Mouse (Mus musculus) neural tube, embryonic 11.5 days (tissue): ENCODE data around the gene Zfp146. TPM values are rescaled to one million over a fixed set of nuclear protein-coding genes. Genes with fewer than 3 reads are reported as not detected.
"Not testable (repeated sequence)": the region's sequence is repeated elsewhere in the genome, so short reads cannot be mapped to it uniquely, and the experiment has no call there.

Source experiments
- ATAC-seq: fragments of 200-750 bp; cut with Nextera tagmentation; 2 replicates; pipeline ENCODE4 v1.8.0; 2017; ENCODE audit warnings: moderate number of reproducible peaks, mild to moderate bottlenecking, moderate TSS enrichment, moderate library complexity; ENCODE audit not compliant: insufficient read depth, low FRiP score, low TSS enrichment
- DNase-seq: peaks from one replicate; pipeline ENCODE4 v3.0.0-alpha.2; 2015; ENCODE audit warnings: low spot score
- H3K27ac ChIP-seq: fragments of 300-500 bp; sonication (generic); 2 replicates; pipeline ENCODE4 v1.5.1; 2014; ENCODE audit warnings: low read depth, mild to moderate bottlenecking, low read length
- H3K27me3 ChIP-seq: fragments of 300-500 bp; sonication (generic); 2 replicates; pipeline ENCODE4 v1.6.1; 2014; ENCODE audit warnings: mild to moderate bottlenecking, low read length, mixed read lengths; ENCODE audit not compliant: control insufficient read depth, insufficient read depth
- H3K36me3 ChIP-seq: fragments of 300-500 bp; sonication (generic); 2 replicates; pipeline ENCODE4 v1.6.1; 2014; ENCODE audit warnings: mild to moderate bottlenecking, low read length, moderate library complexity, mixed read lengths; ENCODE audit not compliant: control insufficient read depth, insufficient read depth
- H3K4me1 ChIP-seq: fragments of 300-500 bp; sonication (generic); 2 replicates; pipeline ENCODE4 v1.6.1; 2014; ENCODE audit warnings: low read length, mixed read lengths; ENCODE audit not compliant: control insufficient read depth, insufficient read depth
- H3K4me2 ChIP-seq: fragments of 300-500 bp; sonication (generic); 2 replicates; pipeline ENCODE4 v1.6.1; 2014; ENCODE audit warnings: low read depth, mild to moderate bottlenecking, moderate library complexity
- H3K4me3 ChIP-seq: fragments of 300-500 bp; sonication (generic); 2 replicates; pipeline ENCODE4 v1.5.1; 2014; ENCODE audit warnings: low read depth, low read length
- H3K9ac ChIP-seq: fragments of 300-500 bp; sonication (generic); 2 replicates; pipeline ENCODE4 v1.6.1; 2014; ENCODE audit warnings: mild to moderate bottlenecking, low read length
- H3K9me3 ChIP-seq: fragments of 300-500 bp; sonication (generic); 2 replicates; pipeline ENCODE4 v1.6.1; 2016; ENCODE audit warnings: low read length; ENCODE audit not compliant: control insufficient read depth
- WGBS: fragments of 180-500 bp; shearing (Covaris S2); extraction: QIAGEN DNeasy Blood & Tissue Kit; methylation state at CpG from one replicate; pipeline ENCODE4 v1.1.7; 2014; 5-methylcytosine and 5-hydroxymethylcytosine counted together
- polyA plus RNA-seq: library from polyadenylated mRNA; unstranded; fragments of >200 nt; fragmentation: Nextera tagmentation; extraction: Ambion mirVana; gene quantifications from 2 replicates; pipeline ENCODE4 v1.2.1, GENCODE M21; 2014

Zfp146 gene
- 14.3 and 15.1 TPM in 2 replicates for polyA plus RNA-seq

DNA sequence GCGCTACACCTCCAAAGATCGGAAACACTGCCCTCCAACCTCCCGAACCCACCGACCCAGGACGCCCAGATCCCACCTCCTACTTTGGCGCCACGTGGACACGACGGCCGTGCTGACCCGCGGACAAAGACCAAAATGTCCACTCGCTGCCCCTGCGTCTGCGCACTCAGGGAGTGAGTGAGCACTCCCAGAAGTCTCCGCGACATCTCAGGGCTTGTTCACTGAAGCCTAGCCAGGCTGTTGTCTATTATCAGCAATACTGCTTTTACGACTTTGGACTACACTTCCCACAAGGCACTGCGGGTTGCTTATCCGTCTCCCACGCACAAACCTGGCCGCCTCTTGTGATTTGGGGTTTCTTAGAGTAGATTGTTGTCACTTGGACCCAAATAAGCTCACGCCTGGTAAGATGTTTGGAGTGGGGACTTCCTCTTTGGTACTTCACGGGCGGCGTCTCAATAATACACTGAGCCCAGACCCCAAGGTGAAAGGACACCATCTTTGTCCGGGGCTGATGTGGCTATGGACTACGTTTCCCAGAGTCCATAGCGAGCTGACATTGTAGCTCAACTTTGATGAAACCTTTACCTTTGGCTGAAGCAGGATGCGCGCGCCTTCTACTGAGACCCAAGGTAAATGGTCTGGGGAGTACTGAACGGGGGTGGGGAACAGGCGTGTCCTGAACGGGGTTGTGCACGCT lies at the start of gene Zfp146:
Zfp146 (minus strand) TSS at position 168 of the 700 bp plus-strand sequence.
- Histone ChIP-seq H3K27ac (peak within 1 kb of the TSS; percentile 91), H3K36me3 (peaks cover 16% of the 10 kb centered on the region), H3K9me3 (0 out of 2 replicates have a peak, but pooled peaks cover 9% of the 10 kb centered on the region), H3K9ac (peak within 1 kb of the TSS; percentile 93), H3K27me3 (no peaks in the 10 kb centered on the region), H3K4me1 (peaks cover 3% of the 10 kb centered on the region; the same call in 1 of the 2 replicates), H3K4me2 (peak within 1 kb of the TSS; percentile 54), H3K4me3 (peak within 1 kb of the TSS; percentile 57)
- under 1% methylated on average over 36 of the region's 36 CpGs for WGBS
- ATAC-seq = peak; percentile 95
- peak; percentile 92 for DNase-seq

DNA sequence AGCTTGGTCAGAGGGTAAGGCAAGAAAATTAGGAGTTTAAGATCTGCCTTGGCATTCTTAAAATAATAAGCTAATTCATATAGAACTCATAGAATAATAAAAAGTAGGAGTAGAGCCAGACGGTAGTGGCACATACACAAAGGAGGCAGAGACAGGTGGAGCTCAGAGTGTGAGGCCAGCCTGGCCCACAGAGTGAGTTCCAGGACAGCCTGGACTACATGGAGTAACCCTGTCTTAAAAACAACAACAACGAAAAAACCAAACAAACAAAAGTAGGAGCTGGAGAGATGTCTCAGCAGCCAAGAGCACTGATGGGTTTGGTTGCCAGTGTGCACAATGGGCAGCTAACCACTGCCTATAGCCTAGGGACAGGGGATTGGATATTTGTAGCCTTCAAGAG lies 47.7 kb upstream of the Zfp146 start:
- Histone ChIP-seq H3K27ac (no peak overlapping the region), H3K27me3 (no peaks in the 10 kb centered on the region), H3K9ac (no peak overlapping the region), H3K4me2 (no peak overlapping the region), H3K4me1 (0 out of 2 replicates have a peak, but pooled peaks cover 2% of the 10 kb centered on the region), H3K9me3 (no peaks in the 10 kb centered on the region), H3K4me3 (no peak overlapping the region), H3K36me3 (no peaks in the 10 kb centered on the region)
- WGBS = 81% methylated on average over 2 of the region's 2 CpGs
- DNase-seq = no peak
- peak; percentile 27; the same call in 1 of the 2 replicates for ATAC-seq

DNA sequence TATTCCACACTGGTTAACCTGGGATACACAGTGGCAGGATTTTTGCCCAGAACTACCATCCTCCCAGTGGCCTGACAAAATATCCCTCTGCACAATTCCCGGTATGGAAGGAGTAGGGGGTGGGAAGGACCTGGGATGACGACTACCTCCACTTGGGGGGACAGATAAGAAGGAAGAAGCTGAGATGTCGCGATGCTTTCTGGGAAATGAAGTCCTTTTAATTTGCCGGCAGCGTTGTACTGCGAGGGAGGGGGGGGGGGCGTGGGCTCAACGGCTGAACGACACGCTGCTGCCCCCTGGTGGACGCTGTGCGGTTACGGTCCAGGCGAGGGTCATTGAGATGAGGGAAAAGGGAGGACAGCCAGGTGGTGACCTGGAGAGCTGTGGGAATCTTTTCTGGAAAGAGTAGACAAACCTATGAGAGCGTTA lies 47.2 kb upstream of the Zfp146 start:
- Histone ChIP-seq H3K9me3 (no peaks in the 10 kb centered on the region), H3K27me3 (no peaks in the 10 kb centered on the region), H3K9ac (no peak overlapping the region), H3K36me3 (no peaks in the 10 kb centered on the region), H3K4me2 (0 out of 2 replicates have a peak overlapping the region, but pooled peaks have one; percentile 29), H3K4me3 (no peak overlapping the region), H3K4me1 (0 out of 2 replicates have a peak, but pooled peaks cover 2% of the 10 kb centered on the region), H3K27ac (no peak overlapping the region)
- ATAC-seq (peak; percentile 85), DNase-seq (peak; percentile 88)
- under 1% methylated on average over 15 of the region's 16 CpGs for WGBS

DNA sequence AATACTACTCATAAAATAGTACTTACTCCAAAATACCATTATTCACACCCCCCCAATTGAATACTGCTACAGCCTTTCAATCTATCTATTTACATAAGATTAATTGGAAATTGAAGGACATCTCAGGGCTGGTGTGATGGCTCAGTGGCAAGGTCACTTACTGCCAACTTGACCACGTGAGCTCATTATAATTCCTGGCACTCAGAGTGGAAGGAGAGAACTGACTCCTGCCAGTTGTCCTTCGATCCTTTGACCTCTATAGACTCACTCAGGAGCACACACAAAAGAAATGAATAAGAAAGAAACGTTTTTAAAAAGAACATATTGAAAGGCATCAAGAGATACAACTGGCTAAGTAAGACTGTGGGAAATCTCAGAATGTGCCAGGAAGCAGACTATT lies 46.3 kb upstream of the Zfp146 start:
- Histone ChIP-seq H3K4me1 (0 out of 2 replicates have a peak, but pooled peaks cover 2% of the 10 kb centered on the region), H3K36me3 (no peaks in the 10 kb centered on the region), H3K27me3 (no peaks in the 10 kb centered on the region), H3K27ac (no peak overlapping the region), H3K4me2 (no peak overlapping the region), H3K9ac (no peak overlapping the region), H3K4me3 (no peak overlapping the region), H3K9me3 (no peaks in the 10 kb centered on the region)
- no peak for ATAC-seq
- no peak for DNase-seq
- 91% methylated on average over 3 of the region's 3 CpGs for WGBS

DNA sequence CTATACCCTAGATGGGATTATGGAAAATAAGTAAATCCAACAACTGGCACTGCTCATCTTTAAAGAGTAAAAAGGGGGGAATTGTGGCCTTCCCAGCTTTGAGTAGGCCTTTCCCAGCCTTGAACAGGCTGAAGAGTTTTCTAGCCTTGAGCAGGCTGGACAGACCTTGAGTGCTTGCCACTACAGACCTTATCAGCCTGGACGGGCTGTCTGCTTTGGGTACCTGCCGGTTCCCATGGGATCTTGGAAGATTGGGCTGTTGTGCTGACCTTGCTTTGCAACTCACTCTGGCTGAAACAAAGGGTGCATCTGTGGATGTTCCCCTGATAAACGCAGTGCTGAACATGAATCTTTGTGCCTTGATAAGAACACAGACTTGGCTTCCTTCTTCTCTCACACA lies 44.3 kb upstream of the Zfp146 start:
- H3K4me1 ChIP-seq = no peaks in the 10 kb centered on the region
- 85% methylated on average over 3 of the region's 3 CpGs for WGBS
- DNase-seq (no peak), ATAC-seq (no peak)
- H3K36me3 ChIP-seq = no peaks in the 10 kb centered on the region
- H3K4me3 ChIP-seq = no peak overlapping the region
- no peak overlapping the region for H3K4me2 ChIP-seq
- H3K9me3 ChIP-seq = no peaks in the 10 kb centered on the region
- H3K27ac ChIP-seq = no peak overlapping the region
- H3K9ac ChIP-seq = no peak overlapping the region
- H3K27me3 ChIP-seq = no peaks in the 10 kb centered on the region

DNA sequence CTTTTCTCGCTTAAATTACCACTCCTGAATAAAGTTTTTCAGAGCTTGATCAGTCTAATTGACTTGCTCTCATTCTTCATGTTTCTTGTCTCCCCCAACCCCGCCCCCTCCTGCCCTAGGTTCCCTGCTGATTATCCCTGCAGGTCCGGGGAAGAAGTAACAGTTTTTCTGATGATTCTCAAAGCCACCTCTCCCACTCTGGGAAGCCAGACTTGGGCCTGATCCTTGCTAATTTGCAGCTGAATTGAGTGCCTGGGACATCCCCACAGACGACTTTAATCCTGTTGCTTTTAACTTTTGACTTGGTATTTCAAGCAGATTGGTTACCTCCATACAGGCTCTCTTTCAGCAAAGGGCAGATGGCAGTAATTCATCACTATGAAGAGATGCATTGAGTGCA lies 41.5 kb upstream of the Zfp146 start:
- WGBS = 39% methylated on average over 4 of the region's 4 CpGs
- DNase-seq (no peak), ATAC-seq (no peak)
- Histone ChIP-seq H3K4me1 (no peaks in the 10 kb centered on the region), H3K27ac (no peak overlapping the region), H3K4me2 (no peak overlapping the region), H3K9me3 (no peaks in the 10 kb centered on the region), H3K36me3 (no peaks in the 10 kb centered on the region), H3K27me3 (no peaks in the 10 kb centered on the region), H3K4me3 (no peak overlapping the region), H3K9ac (no peak overlapping the region)

DNA sequence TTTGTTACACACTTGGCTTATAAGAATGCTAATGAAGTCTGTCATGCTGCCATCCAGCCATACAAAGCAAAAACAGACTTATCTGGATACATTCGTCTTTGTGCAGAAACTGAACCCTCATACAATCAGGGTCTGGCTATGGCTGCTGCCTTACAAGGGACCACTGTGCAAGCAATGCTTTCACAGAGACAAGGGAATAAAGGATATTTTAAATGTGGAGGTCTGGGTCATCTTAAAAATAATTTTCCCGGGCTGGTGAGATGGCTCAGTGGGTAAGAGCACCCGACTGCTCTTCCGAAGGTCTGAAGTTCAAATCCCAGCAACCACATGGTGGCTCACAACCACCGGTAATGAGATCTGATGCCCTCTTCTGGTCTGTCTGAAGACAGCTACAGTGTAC lies 36.8 kb upstream of the Zfp146 start:
- H3K27ac ChIP-seq, H3K4me1 ChIP-seq, H3K27me3 ChIP-seq, H3K36me3 ChIP-seq, DNase-seq, H3K9me3 ChIP-seq, H3K4me2 ChIP-seq, ATAC-seq, H3K9ac ChIP-seq, H3K4me3 ChIP-seq: not testable (repeated sequence)
- 59% methylated on average over 5 of the region's 5 CpGs for WGBS

DNA sequence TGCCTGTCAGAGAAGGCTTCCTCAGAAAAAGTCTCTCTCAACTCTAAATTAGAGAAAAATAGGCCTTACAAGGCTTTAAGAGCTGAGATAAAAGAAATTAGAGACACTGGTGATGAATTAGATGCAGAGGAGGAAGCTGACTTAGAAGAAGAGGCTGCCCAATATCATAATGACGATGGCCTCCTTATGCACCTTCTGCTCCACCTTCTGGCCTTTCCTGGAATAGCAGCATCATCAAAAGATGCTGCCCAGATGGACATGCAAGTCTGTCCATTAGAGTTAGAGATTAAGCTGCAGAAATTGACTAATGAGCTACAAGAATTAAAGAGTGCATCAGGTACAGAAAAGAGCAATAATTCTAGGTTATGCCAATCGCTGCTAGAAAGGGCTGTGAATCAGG lies 35.8 kb upstream of the Zfp146 start:
- Histone ChIP-seq H3K9ac (no peak overlapping the region), H3K9me3 (no peaks in the 10 kb centered on the region), H3K4me1 (no peaks in the 10 kb centered on the region), H3K27me3 (no peaks in the 10 kb centered on the region), H3K27ac (no peak overlapping the region), H3K4me3 (no peak overlapping the region), H3K36me3 (no peaks in the 10 kb centered on the region), H3K4me2 (no peak overlapping the region)
- WGBS = 2% methylated on average over 2 of the region's 2 CpGs
- DNase-seq = peak; percentile 54
- ATAC-seq = no peak

DNA sequence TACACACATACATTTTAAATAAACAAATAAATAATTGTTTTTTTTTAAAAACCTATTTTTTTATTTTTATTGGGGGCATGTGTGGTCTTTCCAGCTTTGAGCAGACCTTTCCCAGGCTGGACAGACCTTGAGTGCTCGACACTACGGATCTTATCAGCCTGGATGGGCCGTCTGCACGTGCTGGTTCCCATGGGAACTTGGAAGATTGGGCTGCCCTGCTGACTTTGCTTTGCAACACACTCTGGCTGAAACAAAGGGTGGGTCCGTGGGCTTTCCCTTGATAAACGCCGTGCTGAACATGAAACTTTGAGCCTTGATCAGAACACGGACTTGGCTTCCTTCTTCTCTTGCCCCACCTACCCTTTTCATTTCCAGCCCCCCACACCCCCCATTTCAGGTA lies 34.8 kb upstream of the Zfp146 start:
- ATAC-seq = no peak
- H3K4me2 ChIP-seq = no peak overlapping the region
- DNase-seq = no peak
- H3K9ac ChIP-seq = no peak overlapping the region
- H3K4me1 ChIP-seq = no peaks in the 10 kb centered on the region
- no peak overlapping the region for H3K4me3 ChIP-seq
- no peaks in the 10 kb centered on the region for H3K36me3 ChIP-seq
- H3K9me3 ChIP-seq = no peaks in the 10 kb centered on the region
- WGBS = 51% methylated on average over 8 of the region's 8 CpGs
- no peaks in the 10 kb centered on the region for H3K27me3 ChIP-seq
- H3K27ac ChIP-seq = no peak overlapping the region
